Mouse (Mus musculus): Measurements from ENCODE around the gene Fam174b. TPM values are rescaled to one million over a fixed set of nuclear protein-coding genes. Genes with fewer than 3 reads are reported as not detected.

The Fam174b gene
- 3.5 and 3.7 TPM in 2 replicates for polyA plus RNA-seq (2011; ENCODE audit: insufficient read depth, insufficient read length, low read depth, missing spikeins)

DNA sequence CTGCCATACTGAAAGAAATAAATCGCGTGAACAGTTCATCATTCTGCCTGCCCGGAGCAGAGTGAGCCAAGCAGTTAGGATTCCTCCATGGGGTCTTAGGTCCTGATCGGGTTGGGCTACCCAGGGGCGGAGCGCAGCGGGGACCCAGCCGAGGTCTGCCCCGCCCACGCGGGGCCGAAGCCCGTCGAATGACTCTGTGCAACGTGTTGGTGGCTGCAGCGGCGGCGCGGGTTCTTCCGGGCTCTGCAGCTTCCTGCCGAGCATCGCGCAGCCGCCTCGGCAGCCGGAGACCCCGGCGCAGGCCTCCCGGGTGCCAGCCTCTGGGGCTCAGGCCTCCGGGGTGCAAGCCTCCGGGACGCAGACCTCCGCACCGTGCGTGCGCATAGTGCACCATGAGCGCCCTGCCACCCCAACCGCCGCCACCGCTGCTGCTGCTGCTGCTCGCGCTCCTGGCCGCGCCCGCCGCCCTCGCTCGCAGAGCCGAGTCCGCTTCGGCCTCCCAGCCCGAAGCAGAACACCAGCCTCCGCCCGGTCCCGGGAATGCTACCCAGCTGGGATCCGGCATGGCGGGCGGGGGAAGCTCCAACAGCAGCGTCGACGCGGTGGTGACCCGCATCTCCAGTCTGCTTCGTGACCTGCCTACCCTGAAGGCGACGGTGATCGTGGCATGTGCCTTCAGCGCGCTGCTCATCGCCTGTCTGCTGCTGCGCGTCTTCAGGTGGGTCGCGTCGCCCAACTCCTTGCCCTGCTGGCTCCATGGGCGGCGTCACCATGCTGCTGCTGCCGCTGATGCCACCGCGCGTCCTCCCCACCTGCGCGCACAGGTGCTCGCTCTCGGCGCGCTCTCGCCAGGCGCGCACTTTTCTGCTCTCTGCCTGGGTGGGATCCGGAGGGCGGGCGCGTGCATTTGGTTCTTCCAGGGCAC lies at the start of gene Fam174b:
Gene Fam174b (plus strand): TSS at position 192 of the 925 bp plus-strand sequence.
- Histone ChIP-seq H3K9me3 (replicated peaks; ENCODE audit: control insufficient read depth, insufficient read depth, low read length, poor library complexity, severe bottlenecking) (0 out of 2 replicates have a peak, but pooled peaks cover 4% of the 10 kb centered on the region), H3K9ac (ENCODE audit: low read depth, poor library complexity, severe bottlenecking) (peak within 1 kb of the TSS; percentile 30), H3K27ac (ENCODE audit: insufficient read depth, low read length) (no peak within 1 kb of the TSS), H3K36me3 (ENCODE audit: control insufficient read depth, insufficient read depth, low read length, poor library complexity, severe bottlenecking) (no peaks in the 10 kb centered on the region), H3K27me3 (ENCODE audit: control insufficient read depth, insufficient read depth, low read length, poor library complexity, severe bottlenecking) (peaks cover 6% of the 10 kb centered on the region; the same call in 1 of the 2 replicates), H3K4me1 (ENCODE audit: control insufficient read depth, insufficient read depth, low read length) (no peaks in the 10 kb centered on the region), H3K4me3 (ENCODE audit: low read depth, low read length) (peak within 1 kb of the TSS; percentile 66)
- no peak for TF ChIP-seq CTCF (IDR thresholded peaks at IDR 0.05; ENCODE audit: low read depth, low read length)
- TF ChIP-seq POLR2A (IDR thresholded peaks at IDR 0.05; ENCODE audit: insufficient read depth, low read length): no peak
- TF ChIP-seq EP300 (IDR thresholded peaks at IDR 0.05; ENCODE audit: insufficient read depth, low read depth, low read length): no peak

DNA sequence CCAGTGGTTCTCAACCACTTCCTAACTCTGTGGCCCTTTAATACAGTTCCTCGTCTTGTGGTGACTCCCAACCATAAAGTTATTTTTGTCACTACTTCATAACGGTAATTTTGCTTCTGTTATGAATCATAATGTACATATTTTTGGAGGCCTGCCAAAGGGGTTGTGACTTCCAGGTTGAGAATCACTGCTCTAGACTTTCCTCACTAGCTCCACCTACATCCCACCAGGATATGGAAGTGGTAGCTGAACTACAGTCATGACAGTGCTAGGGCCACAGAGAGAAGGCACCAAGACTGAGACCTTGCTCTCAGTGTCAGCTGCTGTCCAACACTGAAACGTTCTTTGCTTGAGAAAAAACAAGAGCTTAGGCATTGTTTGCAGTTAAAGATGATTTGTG lies 43.0 kb upstream of the Fam174b start:
- no peaks in the 10 kb centered on the region for H3K9me3 ChIP-seq (replicated peaks; ENCODE audit: control insufficient read depth, insufficient read depth, low read length, poor library complexity, severe bottlenecking)
- H3K27ac ChIP-seq (ENCODE audit: insufficient read depth, low read length): no peak overlapping the region
- no peaks in the 10 kb centered on the region for H3K4me1 ChIP-seq (ENCODE audit: control insufficient read depth, insufficient read depth, low read length)
- TF ChIP-seq EP300 (IDR thresholded peaks at IDR 0.05; ENCODE audit: insufficient read depth, low read depth, low read length): no peak
- TF ChIP-seq POLR2A (IDR thresholded peaks at IDR 0.05; ENCODE audit: insufficient read depth, low read length): no peak
- no peak for TF ChIP-seq CTCF (IDR thresholded peaks at IDR 0.05; ENCODE audit: low read depth, low read length)
- H3K36me3 ChIP-seq (ENCODE audit: control insufficient read depth, insufficient read depth, low read length, poor library complexity, severe bottlenecking): no peaks in the 10 kb centered on the region
- no peaks in the 10 kb centered on the region; the same call in 1 of the 2 replicates for H3K27me3 ChIP-seq (ENCODE audit: control insufficient read depth, insufficient read depth, low read length, poor library complexity, severe bottlenecking)
- no peak overlapping the region for H3K9ac ChIP-seq (ENCODE audit: low read depth, poor library complexity, severe bottlenecking)
- no peak overlapping the region for H3K4me3 ChIP-seq (ENCODE audit: low read depth, low read length)

DNA sequence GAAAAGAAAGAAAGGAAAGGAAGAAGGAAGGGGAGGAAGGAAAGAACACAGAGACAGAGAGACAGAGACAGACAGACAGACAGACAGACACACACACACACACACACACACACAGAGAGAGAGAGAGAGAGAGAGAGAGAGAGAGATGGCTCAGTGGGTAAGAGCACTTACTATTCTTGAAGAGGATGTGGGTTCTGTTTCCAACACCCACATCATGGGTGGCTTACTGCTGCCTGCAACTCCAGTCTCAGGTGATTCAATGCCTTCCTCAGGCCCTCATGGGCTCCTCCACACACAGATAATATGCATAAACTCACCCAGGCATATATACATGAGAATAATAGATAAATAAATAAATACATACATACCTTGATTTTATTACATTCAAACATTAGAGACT lies 35.8 kb upstream of the Fam174b start:
- no peaks in the 10 kb centered on the region for H3K9me3 ChIP-seq (replicated peaks; ENCODE audit: control insufficient read depth, insufficient read depth, low read length, poor library complexity, severe bottlenecking)
- H3K4me1 ChIP-seq (ENCODE audit: control insufficient read depth, insufficient read depth, low read length): no peaks in the 10 kb centered on the region
- H3K36me3 ChIP-seq (ENCODE audit: control insufficient read depth, insufficient read depth, low read length, poor library complexity, severe bottlenecking): no peaks in the 10 kb centered on the region
- H3K4me3 ChIP-seq (ENCODE audit: low read depth, low read length): no peak overlapping the region
- H3K27ac ChIP-seq (ENCODE audit: insufficient read depth, low read length): no peak overlapping the region
- TF ChIP-seq CTCF (IDR thresholded peaks at IDR 0.05; ENCODE audit: low read depth, low read length): no peak
- TF ChIP-seq EP300 (IDR thresholded peaks at IDR 0.05; ENCODE audit: insufficient read depth, low read depth, low read length): no peak
- no peaks in the 10 kb centered on the region for H3K27me3 ChIP-seq (ENCODE audit: control insufficient read depth, insufficient read depth, low read length, poor library complexity, severe bottlenecking)
- no peak overlapping the region for H3K9ac ChIP-seq (ENCODE audit: low read depth, poor library complexity, severe bottlenecking)

DNA sequence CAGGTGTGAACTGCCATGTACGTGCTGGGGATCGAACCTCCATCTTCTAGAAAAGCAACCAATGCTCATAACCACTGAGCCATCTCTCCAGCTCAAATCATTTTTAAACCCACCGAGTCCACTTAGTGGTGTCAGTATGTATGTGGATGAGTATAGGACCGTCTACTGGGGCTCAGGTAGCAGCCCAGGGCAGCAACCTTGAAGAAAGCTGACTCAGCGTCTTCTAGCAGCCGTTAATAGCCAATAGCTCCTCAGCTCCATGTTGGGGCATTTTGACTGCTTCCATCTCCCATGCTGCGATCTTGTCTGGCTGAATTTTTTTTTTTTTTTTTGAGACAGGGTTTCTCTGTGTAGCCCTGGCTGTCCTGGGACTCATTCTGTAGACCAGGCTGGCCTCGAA lies 26.6 kb upstream of the Fam174b start:
- Histone ChIP-seq H3K27ac (ENCODE audit: insufficient read depth, low read length) (no peak overlapping the region), H3K4me3 (ENCODE audit: low read depth, low read length) (no peak overlapping the region), H3K27me3 (ENCODE audit: control insufficient read depth, insufficient read depth, low read length, poor library complexity, severe bottlenecking) (peaks cover 1% of the 10 kb centered on the region; the same call in 1 of the 2 replicates), H3K36me3 (ENCODE audit: control insufficient read depth, insufficient read depth, low read length, poor library complexity, severe bottlenecking) (no peaks in the 10 kb centered on the region), H3K9ac (ENCODE audit: low read depth, poor library complexity, severe bottlenecking) (no peak overlapping the region), H3K4me1 (ENCODE audit: control insufficient read depth, insufficient read depth, low read length) (no peaks in the 10 kb centered on the region), H3K9me3 (replicated peaks; ENCODE audit: control insufficient read depth, insufficient read depth, low read length, poor library complexity, severe bottlenecking) (no peaks in the 10 kb centered on the region)
- TF ChIP-seq EP300 (IDR thresholded peaks at IDR 0.05; ENCODE audit: insufficient read depth, low read depth, low read length) (no peak), CTCF (IDR thresholded peaks at IDR 0.05; ENCODE audit: low read depth, low read length) (no peak), POLR2A (IDR thresholded peaks at IDR 0.05; ENCODE audit: insufficient read depth, low read length) (no peak)

DNA sequence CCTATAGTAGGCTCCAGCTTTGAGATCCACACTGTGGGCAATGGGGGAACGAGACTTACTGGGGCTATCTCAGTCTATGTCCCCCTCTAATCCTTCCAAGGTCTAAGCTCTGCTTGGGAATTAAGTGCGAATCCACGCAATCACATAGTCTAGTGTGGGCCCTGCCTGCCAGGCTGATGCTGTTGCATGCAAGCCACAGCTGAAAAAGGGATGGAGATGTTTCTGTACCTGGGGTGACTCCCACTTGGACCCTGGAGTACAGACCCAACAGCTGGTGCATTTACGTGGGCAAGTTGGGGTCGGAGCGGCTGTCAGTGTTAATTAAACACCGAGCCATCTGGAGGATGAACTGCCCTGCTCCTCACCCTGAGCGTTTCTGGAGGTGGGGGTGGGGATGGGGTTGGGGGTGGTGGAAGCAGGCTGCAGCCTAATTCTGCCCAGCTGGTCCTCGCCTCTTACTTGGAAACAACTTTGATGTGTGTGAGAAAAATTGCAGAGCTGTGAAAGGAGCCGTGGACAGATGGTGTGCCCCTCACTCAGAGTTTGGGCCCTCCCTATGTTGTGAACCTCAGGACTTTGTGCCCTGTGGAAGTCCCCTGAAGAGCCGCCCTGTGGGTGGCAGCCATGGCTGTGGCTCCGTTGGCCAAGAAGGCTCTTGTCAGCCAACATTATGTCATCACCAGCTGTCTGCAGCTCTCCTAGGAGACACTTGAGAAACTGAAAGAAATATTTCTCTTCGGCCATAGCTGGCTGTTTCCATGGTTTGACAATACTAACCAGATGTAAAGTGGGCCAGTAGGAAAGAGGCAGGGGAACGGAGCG lies 24.0 kb upstream of the Fam174b start:
- Histone ChIP-seq H3K9ac (ENCODE audit: low read depth, poor library complexity, severe bottlenecking) (no peak overlapping the region), H3K9me3 (replicated peaks; ENCODE audit: control insufficient read depth, insufficient read depth, low read length, poor library complexity, severe bottlenecking) (no peaks in the 10 kb centered on the region), H3K36me3 (ENCODE audit: control insufficient read depth, insufficient read depth, low read length, poor library complexity, severe bottlenecking) (no peaks in the 10 kb centered on the region), H3K27ac (ENCODE audit: insufficient read depth, low read length) (no peak overlapping the region), H3K4me1 (ENCODE audit: control insufficient read depth, insufficient read depth, low read length) (no peaks in the 10 kb centered on the region), H3K4me3 (ENCODE audit: low read depth, low read length) (no peak overlapping the region), H3K27me3 (ENCODE audit: control insufficient read depth, insufficient read depth, low read length, poor library complexity, severe bottlenecking) (peaks cover 1% of the 10 kb centered on the region; the same call in 1 of the 2 replicates)
- TF ChIP-seq CTCF (IDR thresholded peaks at IDR 0.05; ENCODE audit: low read depth, low read length) (no peak), EP300 (IDR thresholded peaks at IDR 0.05; ENCODE audit: insufficient read depth, low read depth, low read length) (no peak)
